Mouse (Mus musculus): Measurements from ENCODE around the gene Slc52a3.

GRCm38 (mm10) chr2:152012701-152013100 is 16.4 kb downstream of the Slc52a3 start:
- TF ChIP-seq POLR2A (IDR thresholded peaks at IDR 0.05; ENCODE audit: low read depth, low read length) (no peak), CTCF (IDR thresholded peaks at IDR 0.05; ENCODE audit: extremely low read depth, insufficient read length, insufficient replicate concordance, low read depth, low read length) (no peak)
